Mouse (Mus musculus) frontal cortex, postnatal 10 days (tissue): ENCODE measurements around the gene Acox1.

Experiments used
- DNase-seq, 2 experiments: peaks; one replicate each; pipeline ENCODE4 v3.0.0; 2022; ENCODE audit warnings: low spot score in 2 of 2, mixed read lengths in 1 of 2

Gene Acox1

DNA sequence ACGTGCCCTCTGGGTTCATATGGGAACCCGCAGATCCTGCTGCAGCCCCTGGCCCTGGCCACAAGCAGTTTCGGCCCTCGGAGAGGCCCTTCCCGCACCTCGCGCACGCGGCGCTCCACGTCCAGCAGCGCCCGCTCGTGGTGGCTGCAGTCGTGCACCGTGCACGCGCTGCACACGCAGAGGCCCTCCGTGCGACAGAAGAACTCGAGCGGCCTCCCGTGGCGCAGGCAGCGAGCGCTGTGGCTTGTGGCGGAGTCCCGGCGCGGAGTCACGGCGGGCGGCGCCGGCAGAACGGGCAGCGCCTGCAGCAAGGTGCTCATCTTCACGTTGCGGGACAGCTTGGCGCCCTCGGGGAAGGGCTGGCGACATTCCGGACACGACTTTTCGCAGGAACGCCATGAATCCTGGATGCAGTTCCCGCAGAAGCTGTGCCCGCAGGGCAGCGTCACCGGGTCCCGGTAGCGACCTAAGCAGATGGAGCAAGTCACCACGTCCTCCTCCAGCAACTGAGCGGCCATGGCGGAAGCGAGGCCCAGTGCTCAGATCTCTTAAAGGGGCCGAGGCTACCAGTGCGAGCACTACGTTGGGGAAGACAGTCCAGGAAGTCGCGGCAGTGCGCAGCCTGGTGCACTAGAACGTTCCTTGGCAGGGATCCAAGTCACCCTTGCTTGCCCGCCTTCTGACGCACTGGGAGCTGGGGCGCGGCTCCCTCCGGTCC is 68.2 kb downstream of the Acox1 start, which contains the start of gene Trim65:
Trim65 (minus strand) TSS at position 641 of the 718 bp plus-strand sequence.
- DNase-seq, result peak; percentile 70 to 86

DNA sequence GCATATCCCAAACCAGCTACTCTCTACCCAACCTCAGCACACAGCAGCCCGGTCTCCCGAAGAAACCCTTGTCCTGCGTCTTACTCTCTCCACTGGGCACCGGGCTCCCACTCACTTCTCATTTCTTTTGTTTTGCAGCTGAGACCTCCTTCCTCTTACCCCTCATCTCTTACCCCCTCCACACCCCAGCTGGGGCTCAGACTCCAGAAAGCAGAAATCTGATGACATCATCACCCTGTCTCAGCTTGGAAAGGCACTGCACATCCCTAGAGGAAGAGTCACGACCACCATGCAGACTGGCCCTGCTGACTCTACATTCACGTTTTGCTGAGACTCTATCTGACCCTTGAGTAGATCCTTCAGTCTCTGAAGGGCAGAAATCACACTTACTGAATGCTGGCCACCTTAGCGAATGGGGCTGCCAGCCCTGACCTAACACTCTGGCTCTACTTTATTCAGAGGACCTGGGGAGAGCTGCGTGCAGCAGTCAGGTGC is 68.8 kb downstream of the Acox1 start:
- DNase-seq, result no peak

DNA sequence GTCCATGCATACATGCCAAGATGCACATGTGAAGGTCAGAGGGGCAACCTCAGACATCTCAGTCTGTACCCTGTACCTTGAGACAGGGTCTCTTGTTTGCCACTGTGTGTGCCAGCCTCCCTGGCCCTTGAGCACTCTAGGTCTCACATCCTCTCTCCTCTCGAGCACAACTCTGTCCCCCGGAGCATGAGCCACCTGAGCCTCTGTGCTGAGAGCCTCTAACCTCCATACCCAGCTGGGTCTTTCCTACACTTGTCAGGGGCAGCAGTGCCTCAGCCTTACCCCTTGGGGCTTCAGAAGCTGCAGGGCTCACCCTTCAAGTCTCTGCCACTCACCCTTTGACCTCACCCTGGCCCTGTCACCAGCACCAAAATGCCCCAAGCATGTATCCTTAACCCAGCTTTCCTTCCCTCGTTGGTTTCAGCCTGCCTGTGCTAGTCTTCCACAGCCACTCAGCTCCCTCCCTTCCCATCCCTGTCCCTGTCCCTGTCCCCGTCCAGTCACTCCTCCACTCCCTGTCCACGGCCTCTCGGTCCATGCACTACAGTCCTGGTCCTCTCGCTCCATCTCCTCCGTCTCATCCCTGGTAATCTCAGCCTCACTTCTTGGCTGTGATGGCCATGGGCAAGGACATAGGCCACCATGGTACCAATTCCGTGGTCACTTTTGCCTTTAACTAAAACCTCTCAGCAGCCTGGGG is 69.6 kb downstream of the Acox1 start:
- no peak for DNase-seq

DNA sequence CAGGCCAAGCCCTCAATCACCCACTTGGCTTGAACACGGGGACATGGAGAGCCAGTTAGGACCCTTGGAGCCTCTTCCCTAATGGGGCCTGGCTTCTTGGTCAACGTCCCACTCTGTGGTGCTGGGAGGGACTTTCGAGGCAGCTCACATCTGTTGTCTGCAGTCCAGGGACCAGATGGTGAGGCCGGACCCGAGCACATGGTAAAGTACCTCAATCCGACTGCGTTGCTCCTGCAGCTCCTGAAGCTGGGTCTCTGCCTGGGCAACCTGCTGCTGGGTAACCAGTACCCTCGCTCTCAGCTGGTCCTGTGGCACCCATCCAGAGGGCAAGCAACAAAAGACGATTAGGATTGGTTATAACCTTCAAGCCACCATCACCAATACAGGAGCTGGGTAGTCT is 70.9 kb downstream of the Acox1 start:
- no peak for DNase-seq

DNA sequence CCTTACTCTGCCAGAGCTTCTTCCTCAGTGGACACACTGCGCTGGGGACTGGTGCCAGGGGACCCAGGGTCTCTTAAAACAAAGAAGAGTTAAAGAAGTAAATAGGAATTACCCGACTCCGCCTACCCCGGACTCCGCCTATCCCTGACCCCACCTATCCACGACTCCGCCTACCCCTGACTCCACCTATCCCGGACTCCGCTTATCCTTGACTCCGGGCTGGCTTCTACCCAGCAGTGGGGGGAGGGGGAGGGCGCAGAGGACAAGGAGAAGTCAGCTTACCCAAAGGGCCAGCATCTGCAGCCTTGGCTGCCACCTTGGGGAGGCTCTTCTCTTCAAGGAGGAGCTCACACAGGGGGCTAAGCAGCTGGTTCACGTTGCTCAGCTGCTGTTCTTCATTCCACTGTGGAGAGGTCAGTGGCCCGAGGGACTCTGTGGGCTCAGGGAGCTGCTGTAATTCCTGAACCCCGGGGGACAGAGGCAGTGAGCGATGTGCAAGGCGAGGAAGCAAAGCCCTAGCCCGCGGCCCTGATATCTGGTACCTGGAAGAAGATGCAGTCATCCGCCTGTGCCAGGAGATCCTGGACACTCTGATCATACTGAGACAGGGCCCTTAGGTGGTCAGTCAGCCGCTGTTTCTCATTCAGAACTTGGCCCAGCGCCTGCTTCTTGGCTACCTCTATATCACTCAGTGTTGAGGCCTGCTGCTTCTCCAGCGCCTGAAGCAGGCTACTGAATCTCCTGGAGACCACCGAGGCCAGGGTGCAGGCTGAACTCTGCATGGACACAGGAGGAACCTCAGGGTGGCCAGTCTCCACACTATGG is 71.5 kb downstream of the Acox1 start, which contains the start of gene Trim47:
Trim47 (minus strand) TSS at position 55 of the 825 bp plus-strand sequence.
- DNase-seq, result no peak

DNA sequence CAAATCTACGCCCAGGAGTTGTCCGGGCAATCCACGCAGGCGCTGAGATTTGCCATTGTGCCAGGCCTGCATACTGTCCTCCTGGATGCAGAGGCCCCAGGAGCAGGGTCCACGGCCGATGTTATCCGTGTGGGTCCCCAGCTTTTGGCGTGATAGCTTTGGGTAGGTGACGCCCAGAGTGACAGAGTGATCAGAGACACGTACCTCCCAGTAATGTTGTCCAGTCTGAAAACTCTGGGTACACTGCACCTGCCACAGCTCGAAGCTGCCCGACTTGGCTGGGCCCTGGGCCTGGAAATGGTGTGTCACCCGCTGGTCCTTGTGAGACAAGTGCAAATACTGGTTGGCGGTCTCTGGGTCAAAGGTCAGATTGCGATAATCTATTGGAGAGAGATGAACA is 72.6 kb downstream of the Acox1 start:
- no peak for DNase-seq
